Mouse (Mus musculus) testis, adult 2 months (tissue): ENCODE measurements around the gene Spred2. TPM values are rescaled to one million over a fixed set of nuclear protein-coding genes. Genes with fewer than 3 reads are reported as not detected.
"Not testable (repeated sequence)": the region's sequence is repeated elsewhere in the genome, so short reads cannot be mapped to it uniquely, and the experiment has no call there.

Source experiments
- H3K27ac ChIP-seq: fragments of 200-500 bp; 2 replicates; pipeline ENCODE4 v1.5.1; 2012; ENCODE audit warnings: low read depth, low read length; ENCODE audit not compliant: control insufficient read depth, insufficient read depth
- H3K27me3 ChIP-seq: fragments of 200-500 bp; 2 replicates; pipeline ENCODE4 v1.6.1; 2012; ENCODE audit warnings: mild to moderate bottlenecking, low read length, moderate library complexity; ENCODE audit not compliant: control insufficient read depth, insufficient read depth
- H3K36me3 ChIP-seq: fragments of 200-500 bp; 2 replicates; pipeline ENCODE4 v1.6.1; 2012; ENCODE audit warnings: mild to moderate bottlenecking, low read length; ENCODE audit not compliant: control insufficient read depth, insufficient read depth
- H3K4me1 ChIP-seq: fragments of 200-500 bp; 2 replicates; pipeline ENCODE4 v1.6.1; 2012; ENCODE audit warnings: low read length; ENCODE audit not compliant: control insufficient read depth, insufficient read depth
- H3K4me3 ChIP-seq: fragments of 200-500 bp; 2 replicates; pipeline ENCODE4 v1.5.1; 2012; ENCODE audit warnings: low read depth, mild to moderate bottlenecking, low read length, moderate library complexity, mixed read lengths; ENCODE audit not compliant: control insufficient read depth
- CTCF ChIP-seq: fragments of 200-500 bp; IDR thresholded peaks from 2 replicates; pipeline ENCODE4 v1.5.1; 2012; ENCODE audit warnings: low read depth, mild to moderate bottlenecking, inconsistent platforms, low read length, moderate library complexity; ENCODE audit not compliant: control insufficient read depth, insufficient read depth, insufficient replicate concordance
- POLR2A ChIP-seq: fragments of 200-500 bp; IDR thresholded peaks from 2 replicates; pipeline ENCODE4 v1.6.1; 2012; ENCODE audit warnings: low read depth, mild to moderate bottlenecking, inconsistent platforms, low read length, moderate library complexity; ENCODE audit not compliant: control insufficient read depth
- polyA plus RNA-seq: library from polyadenylated mRNA; depleted of rRNA; stranded (reverse); fragments of >200 nt; gene quantifications from 2 replicates; pipeline ENCODE4 v1.2.3, GENCODE M21; 2012

Gene Spred2
- polyA plus RNA-seq, 1 experiment = 3.4 TPM

DNA sequence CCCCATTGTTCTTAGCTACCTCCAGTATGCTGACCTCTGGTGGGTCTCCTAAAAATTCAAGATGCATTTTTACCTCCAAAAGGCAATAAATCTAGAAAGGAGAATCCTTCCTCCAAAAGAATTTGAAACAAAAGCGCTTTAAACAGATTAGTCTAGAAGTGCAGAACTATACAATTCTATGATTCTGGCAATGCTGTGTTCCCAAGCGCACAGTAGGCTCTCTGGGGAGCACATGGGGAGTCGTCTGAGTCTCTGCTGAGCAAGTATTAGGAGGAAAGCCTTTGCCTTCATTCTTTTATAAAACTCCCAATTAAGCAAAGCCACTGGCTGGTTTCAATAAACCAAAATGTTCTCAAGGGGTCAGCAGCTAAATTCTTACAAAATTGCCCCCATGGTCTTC, 129.8 kb downstream of the Spred2 start:
- no peaks in the 10 kb centered on the region for H3K4me1 ChIP-seq
- no peak overlapping the region for H3K27ac ChIP-seq
- TF ChIP-seq POLR2A (no peak), CTCF (no peak)

DNA sequence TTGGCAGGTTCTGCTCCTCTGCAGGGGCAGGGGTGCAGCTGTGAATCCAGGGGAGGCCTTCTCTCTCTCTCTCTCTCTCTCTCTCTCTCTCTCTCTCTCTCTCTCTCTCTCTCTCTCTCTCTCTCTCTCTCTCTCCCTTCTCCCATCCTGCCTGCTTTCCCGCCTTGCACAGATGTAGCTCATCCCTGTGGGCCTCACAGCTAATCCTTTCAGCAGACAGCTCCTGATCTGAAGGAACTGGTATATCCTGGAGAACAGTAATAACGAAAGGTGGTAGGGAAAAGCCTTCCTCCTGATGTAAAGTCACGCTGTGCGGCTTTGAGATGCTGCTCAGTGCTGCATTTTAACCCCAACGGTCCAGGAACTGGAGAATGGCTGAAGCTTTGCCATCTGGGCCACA, 130.4 kb downstream of the Spred2 start:
- TF ChIP-seq CTCF (no peak), POLR2A (no peak)
- Histone ChIP-seq H3K27ac (no peak overlapping the region), H3K4me1 (no peaks in the 10 kb centered on the region), H3K36me3 (no peaks in the 10 kb centered on the region), H3K4me3 (no peak overlapping the region), H3K27me3 (no peaks in the 10 kb centered on the region)

More for the DNA sequence above, 129.8 kb downstream of the Spred2 start:
- no peaks in the 10 kb centered on the region for H3K27me3 ChIP-seq
- H3K4me3 ChIP-seq = no peak overlapping the region
- H3K36me3 ChIP-seq = no peaks in the 10 kb centered on the region

DNA sequence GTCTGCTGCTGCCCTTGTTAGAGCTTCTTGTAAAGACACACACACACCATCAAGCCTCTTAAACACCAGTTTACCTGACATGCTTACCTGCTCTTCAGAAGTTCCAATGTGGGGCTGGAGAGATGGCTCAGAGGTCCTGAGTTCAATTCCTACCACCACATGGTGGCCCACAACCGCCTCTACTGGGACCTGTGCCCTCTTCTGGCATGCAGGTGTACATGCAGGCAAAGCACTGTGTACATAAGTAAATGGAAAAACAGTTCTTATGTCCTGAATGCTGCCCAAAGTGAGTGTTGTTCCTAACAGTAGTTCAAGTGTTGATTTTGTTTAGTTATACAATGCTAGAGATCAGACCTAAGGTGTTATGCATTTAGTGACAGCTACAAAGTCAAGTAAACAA, 132.0 kb downstream of the Spred2 start:
- Histone ChIP-seq H3K4me1 (no peaks in the 10 kb centered on the region), H3K27me3 (no peaks in the 10 kb centered on the region), H3K27ac (no peak overlapping the region), H3K4me3 (no peak overlapping the region), H3K36me3 (no peaks in the 10 kb centered on the region)
- TF ChIP-seq CTCF (no peak), POLR2A (no peak)

DNA sequence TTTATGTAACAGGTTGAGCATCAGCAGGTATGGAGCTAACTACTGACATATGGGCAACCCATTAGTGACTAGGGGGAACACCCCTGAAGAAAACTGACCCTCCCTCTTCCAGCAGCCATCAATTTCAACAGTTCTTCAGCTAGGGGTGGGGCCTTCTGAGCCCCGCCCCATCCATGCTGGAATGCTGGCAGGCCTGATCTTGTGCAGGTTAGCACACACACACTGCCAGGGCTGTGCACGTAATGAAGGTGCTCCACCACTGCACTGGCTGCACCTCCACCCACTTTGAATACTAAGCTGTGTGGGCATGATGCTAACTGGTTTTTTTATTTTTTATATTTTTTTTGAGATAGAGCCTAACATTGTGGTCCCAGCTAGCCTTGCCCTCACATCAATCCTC, 133.3 kb downstream of the Spred2 start:
- Histone ChIP-seq H3K36me3 (no peaks in the 10 kb centered on the region), H3K4me1 (no peaks in the 10 kb centered on the region), H3K27ac (no peak overlapping the region), H3K4me3 (no peak overlapping the region), H3K27me3 (no peaks in the 10 kb centered on the region)
- TF ChIP-seq CTCF = no peak
- TF ChIP-seq POLR2A = no peak

DNA sequence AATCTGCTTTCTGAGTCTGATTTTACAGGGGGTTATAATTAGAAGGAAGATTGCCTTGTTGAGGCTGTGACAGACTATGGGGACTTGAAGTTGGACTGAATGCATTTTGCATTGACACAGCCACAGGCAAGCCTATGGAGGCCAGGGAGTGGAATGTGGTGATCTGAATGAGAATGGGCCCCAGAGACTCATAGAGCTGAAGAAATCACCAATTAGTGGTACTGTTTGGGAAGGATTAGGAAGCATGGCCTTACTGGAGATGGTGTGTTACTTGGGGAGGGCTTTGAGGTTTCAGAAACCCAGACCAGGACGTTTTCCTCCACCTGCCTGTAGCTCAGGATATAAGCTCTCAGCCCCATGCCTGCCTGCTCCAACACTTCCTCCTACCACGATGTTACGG, 135.6 kb downstream of the Spred2 start:
- H3K27ac ChIP-seq = no peak overlapping the region
- no peaks in the 10 kb centered on the region for H3K4me1 ChIP-seq
- H3K4me3 ChIP-seq = no peak overlapping the region
- TF ChIP-seq CTCF = no peak
- no peak for TF ChIP-seq POLR2A
- H3K36me3 ChIP-seq = no peaks in the 10 kb centered on the region
- H3K27me3 ChIP-seq = no peaks in the 10 kb centered on the region

DNA sequence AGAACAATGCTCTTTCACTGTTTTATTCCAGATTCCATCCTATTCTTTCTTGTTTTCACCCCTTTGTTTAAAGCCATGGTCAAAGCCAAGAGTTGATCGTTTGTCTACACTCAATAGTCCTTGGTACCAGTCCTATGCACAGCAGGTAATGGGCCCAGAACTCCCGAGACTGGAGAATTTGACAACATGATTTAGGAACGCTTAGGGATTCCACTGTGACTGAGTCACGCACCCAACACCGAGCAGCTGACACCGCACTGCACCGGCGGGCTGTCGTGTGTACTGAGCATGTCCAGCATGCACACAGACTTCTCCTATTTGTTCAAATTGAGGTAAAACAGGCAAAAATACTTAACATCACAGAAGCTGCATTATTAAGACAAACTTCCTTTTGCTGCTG, 138.6 kb downstream of the Spred2 start:
- H3K27me3 ChIP-seq, H3K27ac ChIP-seq, H3K4me3 ChIP-seq, H3K36me3 ChIP-seq, H3K4me1 ChIP-seq: not testable (repeated sequence)

DNA sequence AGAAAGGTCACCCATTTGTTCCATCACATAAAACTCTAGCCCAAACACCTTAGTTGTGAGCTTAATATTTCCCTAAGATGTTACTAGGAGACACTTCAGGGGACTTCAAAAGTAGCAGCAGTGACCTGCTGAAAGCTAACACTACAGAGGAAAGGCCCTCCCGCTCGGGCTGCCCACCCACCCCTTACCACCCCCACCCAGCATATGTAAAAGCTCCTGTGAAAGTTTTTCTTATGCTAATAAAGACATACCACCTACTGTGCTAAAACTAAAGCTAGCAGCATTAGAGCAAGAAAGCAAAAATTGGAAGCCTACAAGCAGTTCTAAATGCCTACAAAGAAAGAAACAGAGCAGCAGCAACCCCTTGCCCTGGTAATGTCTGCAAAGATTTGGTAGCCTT, 139.9 kb downstream of the Spred2 start:
- H3K4me3 ChIP-seq, H3K36me3 ChIP-seq, H3K4me1 ChIP-seq, H3K27me3 ChIP-seq, H3K27ac ChIP-seq: not testable (repeated sequence)

DNA sequence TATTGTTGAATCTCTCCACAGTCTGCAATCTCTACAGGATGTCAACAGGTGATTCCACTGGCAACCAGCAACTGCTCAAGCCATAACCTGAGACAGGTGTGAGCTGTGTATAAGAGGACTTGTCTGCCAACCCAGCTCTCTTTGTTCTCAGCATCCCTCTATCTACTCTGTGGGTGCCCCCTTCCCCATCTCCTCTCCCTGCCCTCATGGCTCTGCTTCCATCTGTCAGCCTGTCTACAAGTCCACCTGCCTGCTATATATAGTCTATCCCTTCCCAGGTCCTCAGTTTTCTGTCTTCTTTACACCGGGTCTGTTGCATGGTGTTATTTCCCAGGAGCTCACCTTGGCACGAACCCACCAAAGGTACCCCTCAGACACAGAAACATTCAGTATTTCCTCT, 140.8 kb downstream of the Spred2 start:
- no peaks in the 10 kb centered on the region for H3K4me1 ChIP-seq
- no peak overlapping the region for H3K27ac ChIP-seq
- no peaks in the 10 kb centered on the region for H3K36me3 ChIP-seq
- H3K27me3 ChIP-seq = no peaks in the 10 kb centered on the region
- TF ChIP-seq POLR2A (no peak), CTCF (no peak)
- no peak overlapping the region for H3K4me3 ChIP-seq
